Mouse (Mus musculus): Measurements from ENCODE around the gene Hdac11. TPM values are rescaled to one million over a fixed set of nuclear protein-coding genes. Genes with fewer than 3 reads are reported as not detected.

The Hdac11 gene
- total RNA-seq, 2 experiments from 2014 or later, result 11.5 to 11.8 TPM

GRCm38 (mm10) chr6:91164584-91164983 is 8.1 kb downstream of the Hdac11 start:
- DNase-seq, result no peak
- intact Hi-C loops (cut with DNase I), result no loop called here

GRCm38 (mm10) chr6:91165210-91165609 is 8.7 kb downstream of the Hdac11 start:
- peak; percentile 74 to 85 for DNase-seq
- intact Hi-C loops (cut with DNase I), result loop anchor here (1.0 to 5.0 kb wide), 2 partner anchors 116 to 242 kb away; no protein-coding TSS in a partner anchor

GRCm38 (mm10) chr6:91167828-91168227 is 11.4 kb downstream of the Hdac11 start:
- no peak for DNase-seq
- intact Hi-C loops (cut with DNase I), result loop anchor here (5.0 kb wide), 1 partner anchor 239 kb away; no protein-coding TSS in a partner anchor

GRCm38 (mm10) chr6:91169129-91169528 is 12.7 kb downstream of the Hdac11 start:
- intact Hi-C loops (cut with DNase I), result loop anchor here (5.0 kb wide), 1 partner anchor 238 kb away; no protein-coding TSS in a partner anchor
- DNase-seq, result no peak

GRCm38 (mm10) chr6:91171396-91171895 is 15.0 kb downstream of the Hdac11 start:
- intact Hi-C loops (cut with DNase I), result no loop called here
- no peak for DNase-seq

GRCm38 (mm10) chr6:91172381-91172780 is 15.9 kb downstream of the Hdac11 start:
- DNase-seq, result no peak
- intact Hi-C loops (cut with DNase I), result loop anchor here (2.0 kb wide), 1 partner anchor 108 kb away; no protein-coding TSS in a partner anchor

- intact Hi-C loops (cut with DNase I), result loop anchor here (2.0 kb wide), 1 partner anchor 107 kb away; no protein-coding TSS in a partner anchor
- peak; percentile 80 to 82 for DNase-seq
These were observed 16.9 kb downstream of the Hdac11 start for GRCm38 (mm10) chr6:91173221-91173880.

- intact Hi-C loops (cut with DNase I), result no loop called here
- no peak for DNase-seq
These were observed 17.7 kb downstream of the Hdac11 start for GRCm38 (mm10) chr6:91174211-91174610.

GRCm38 (mm10) chr6:91180767-91181171 is 24.3 kb downstream of the Hdac11 start:
- peak in 1 of 2 experiments; percentile 56 for DNase-seq
- intact Hi-C loops (cut with DNase I), result loop anchor here (5.0 kb wide), 1 partner anchor 37 kb away; no protein-coding TSS in a partner anchor

GRCm38 (mm10) chr6:91181320-91181719 is 24.9 kb downstream of the Hdac11 start:
- peak; percentile 89 to 93 for DNase-seq
- intact Hi-C loops (cut with DNase I), result loop anchor here (5.0 kb wide), 1 partner anchor 36 kb away; no protein-coding TSS in a partner anchor

GRCm38 (mm10) chr6:91182075-91182490 is 25.6 kb downstream of the Hdac11 start:
- intact Hi-C loops (cut with DNase I), result loop anchor here (5.0 kb wide), 1 partner anchor 35 kb away; no protein-coding TSS in a partner anchor
- DNase-seq, result no peak

- intact Hi-C loops (cut with DNase I), result loop anchor here (5.0 kb wide), 1 partner anchor 34 kb away; no protein-coding TSS in a partner anchor
- no peak for DNase-seq
These were observed 26.6 kb downstream of the Hdac11 start for GRCm38 (mm10) chr6:91183041-91183440.

- intact Hi-C loops (cut with DNase I), result loop anchor here (5.0 kb wide), 1 partner anchor 33 kb away; no protein-coding TSS in a partner anchor
- DNase-seq, result peak; percentile 61
These were observed 27.5 kb downstream of the Hdac11 start for GRCm38 (mm10) chr6:91183980-91184379.

GRCm38 (mm10) chr6:91184776-91185175 is 28.3 kb downstream of the Hdac11 start:
- no peak for DNase-seq
- intact Hi-C loops (cut with DNase I), result loop anchor here (5.0 kb wide), 1 partner anchor 33 kb away; no protein-coding TSS in a partner anchor

GRCm38 (mm10) chr6:91185502-91185901 is 29.0 kb downstream of the Hdac11 start:
- intact Hi-C loops (cut with DNase I), result no loop called here
- peak; percentile 69 to 76 for DNase-seq

GRCm38 (mm10) chr6:91186161-91186931 is 29.9 kb downstream of the Hdac11 start:
- intact Hi-C loops (cut with DNase I), result no loop called here
- peak in 1 of 2 experiments; percentile 51 for DNase-seq

- peak in 1 of 2 experiments; percentile 44 for DNase-seq
- intact Hi-C loops (cut with DNase I), result no loop called here
These were observed 30.5 kb downstream of the Hdac11 start for GRCm38 (mm10) chr6:91186934-91187333.

- intact Hi-C loops (cut with DNase I), result no loop called here
- DNase-seq, result peak in 1 of 2 experiments; percentile 44
These were observed 31.4 kb downstream of the Hdac11 start for GRCm38 (mm10) chr6:91187871-91188270.

- intact Hi-C loops (cut with DNase I), result no loop called here
- no peak for DNase-seq
These were observed 33.5 kb downstream of the Hdac11 start for GRCm38 (mm10) chr6:91189971-91190370.

GRCm38 (mm10) chr6:91191465-91191864 is 35.0 kb downstream of the Hdac11 start:
- intact Hi-C loops (cut with DNase I), result no loop called here
- DNase-seq, result no peak

GRCm38 (mm10) chr6:91192421-91192820 is 36.0 kb downstream of the Hdac11 start:
- no peak for DNase-seq
- intact Hi-C loops (cut with DNase I), result no loop called here

All from heart, postnatal 14 days (tissue).